Mouse (Mus musculus): Measurements from ENCODE around the gene Trim8.

Trim8 gene

DNA sequence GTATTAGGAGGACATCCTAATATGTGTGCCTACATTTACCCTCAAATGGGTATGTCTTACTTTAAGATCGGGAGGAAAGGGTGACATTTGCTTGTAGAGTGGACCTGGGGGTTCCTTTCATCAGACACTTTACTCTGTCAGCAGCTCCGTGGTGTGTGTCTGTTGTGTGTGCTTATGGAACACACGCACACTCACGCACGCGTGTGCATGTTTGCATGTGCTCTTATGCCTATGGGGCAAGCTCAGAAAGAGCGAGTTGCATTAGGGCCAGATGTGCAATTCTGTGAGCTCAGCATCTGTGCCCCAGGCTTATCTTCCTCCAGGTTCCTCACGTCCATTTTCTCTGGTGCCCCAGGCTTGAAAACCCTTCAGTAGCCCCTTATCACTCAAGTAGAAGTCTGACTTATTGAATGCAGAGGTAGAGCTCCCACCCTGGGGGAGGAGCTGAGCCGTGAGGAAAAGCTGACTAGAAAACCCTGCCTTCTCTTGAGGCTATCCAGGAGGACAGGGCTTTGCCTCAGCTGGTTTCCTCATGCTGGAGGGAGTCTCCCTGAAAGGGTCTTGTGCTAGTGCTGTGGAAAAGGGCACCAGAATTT is 3.4 kb downstream of the Trim8 start:
- DNase-seq (ENCODE audit: extremely low spot score, low spot score): no peak

DNA sequence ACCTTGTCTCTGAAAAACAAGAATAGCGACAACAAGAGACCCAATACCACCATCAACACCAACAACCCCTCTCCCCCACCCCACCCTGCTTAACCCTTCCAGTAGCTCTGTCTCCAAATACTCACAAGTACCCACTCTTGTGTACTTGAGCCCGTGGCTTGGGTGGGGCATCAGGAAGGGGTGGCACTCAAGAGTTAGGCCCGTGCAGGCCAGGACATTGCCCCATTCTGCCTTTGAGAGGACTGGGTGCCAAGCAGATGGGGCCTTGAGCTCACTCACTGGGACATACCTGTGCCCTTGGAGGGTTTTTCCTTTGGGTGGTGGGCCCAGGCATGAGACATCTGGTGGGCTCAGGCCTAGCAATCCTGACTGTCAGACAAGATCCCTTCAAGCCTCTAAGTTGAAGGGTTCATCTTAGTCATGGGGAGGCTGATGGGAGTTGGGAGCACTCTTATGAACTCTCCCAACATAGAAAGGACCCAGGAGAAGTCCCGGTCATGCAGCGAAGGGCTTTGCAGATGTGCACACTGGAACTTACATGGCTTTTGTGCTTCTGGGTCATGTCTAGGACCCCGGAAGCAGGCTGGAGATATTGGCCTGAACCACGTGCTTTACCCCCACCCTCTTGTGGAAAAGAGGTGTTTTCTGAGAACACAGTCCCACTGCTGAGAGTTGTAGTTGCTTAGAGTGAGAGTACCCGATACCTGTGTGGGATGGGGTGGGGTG is 4.3 kb downstream of the Trim8 start:
- no peak for DNase-seq (ENCODE audit: extremely low spot score, low spot score)

DNA sequence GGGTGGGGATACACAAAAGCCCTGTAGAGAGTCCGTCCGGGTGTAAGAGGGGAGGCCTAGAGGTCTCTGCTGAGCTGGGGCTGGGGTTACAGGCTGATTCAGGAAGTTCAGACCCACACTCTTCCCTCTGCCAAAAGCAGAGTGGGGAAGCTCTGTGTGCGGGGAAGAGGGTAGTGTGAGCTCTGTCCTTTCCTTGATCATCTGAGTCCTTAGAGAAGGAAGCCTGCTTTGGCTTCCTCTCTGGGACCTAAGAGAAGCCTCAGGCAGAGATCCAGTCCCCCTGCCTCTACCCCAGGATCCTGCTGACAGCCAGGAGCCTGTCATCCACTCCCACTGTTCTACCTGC is 4.8 kb downstream of the Trim8 start:
- DNase-seq (ENCODE audit: extremely low spot score, low spot score): no peak

DNA sequence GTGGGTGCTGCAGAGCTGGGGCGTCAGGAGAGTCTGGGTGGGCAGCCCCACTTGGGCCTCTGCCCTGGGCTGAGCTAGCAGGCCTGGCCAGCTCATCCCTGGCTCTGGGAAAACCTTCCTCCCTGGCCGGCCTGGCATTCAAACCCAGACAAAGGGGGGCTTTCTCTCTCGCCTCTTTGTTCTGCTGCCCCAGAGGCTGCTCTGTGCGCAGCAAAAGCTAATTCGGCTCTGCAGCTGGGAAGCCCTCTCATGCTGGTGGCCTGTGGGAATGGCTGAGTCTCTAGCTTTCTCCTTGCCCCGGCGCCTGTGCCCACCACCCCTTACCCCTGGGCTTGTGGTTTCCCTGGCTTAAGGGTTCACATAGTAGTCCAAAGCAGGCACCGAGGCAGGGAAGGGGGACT is 5.7 kb downstream of the Trim8 start:
- peak; percentile 44 for DNase-seq (ENCODE audit: extremely low spot score, low spot score)

DNA sequence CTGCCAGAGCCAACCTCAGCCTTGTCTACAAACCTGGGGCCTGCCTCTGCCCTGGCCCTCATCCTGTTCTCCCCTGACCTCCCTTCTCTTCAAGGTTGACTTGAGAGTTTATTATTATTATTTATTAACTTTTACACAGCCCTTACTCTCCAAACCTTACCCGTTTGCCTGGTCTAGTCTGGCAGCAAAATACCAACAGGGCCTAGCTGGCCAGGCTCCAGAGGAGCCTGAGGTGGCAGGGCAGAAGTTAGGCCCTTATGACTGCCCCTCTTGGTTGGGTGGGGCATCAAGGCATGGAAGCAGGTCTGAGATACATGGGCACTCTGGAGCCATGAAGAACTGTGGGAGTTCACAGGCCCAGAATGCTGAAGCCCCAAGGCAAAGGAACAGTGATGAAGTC is 6.3 kb downstream of the Trim8 start:
- DNase-seq (ENCODE audit: extremely low spot score, low spot score): no peak

DNA sequence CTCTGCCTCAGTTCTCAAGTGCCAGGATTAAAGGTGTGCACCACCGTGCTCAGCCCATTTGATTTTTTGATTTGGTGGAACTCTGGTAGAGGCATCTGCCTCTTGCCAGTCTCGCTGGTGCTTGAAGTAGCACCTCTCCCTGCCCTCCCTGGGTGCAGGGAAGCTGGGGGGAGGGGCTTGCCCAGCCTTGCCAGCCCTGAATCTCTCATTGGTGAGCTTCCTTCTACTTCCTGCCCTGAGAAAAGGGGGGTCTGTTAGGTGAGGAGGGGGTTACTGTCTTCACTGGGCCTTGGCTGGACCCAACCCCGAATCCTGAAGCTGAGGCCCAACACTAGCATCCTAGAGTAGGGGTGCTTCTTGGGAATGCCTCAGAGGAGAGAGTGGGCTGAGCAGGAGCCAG is 7.2 kb downstream of the Trim8 start:
- no peak for DNase-seq (ENCODE audit: extremely low spot score, low spot score)

DNA sequence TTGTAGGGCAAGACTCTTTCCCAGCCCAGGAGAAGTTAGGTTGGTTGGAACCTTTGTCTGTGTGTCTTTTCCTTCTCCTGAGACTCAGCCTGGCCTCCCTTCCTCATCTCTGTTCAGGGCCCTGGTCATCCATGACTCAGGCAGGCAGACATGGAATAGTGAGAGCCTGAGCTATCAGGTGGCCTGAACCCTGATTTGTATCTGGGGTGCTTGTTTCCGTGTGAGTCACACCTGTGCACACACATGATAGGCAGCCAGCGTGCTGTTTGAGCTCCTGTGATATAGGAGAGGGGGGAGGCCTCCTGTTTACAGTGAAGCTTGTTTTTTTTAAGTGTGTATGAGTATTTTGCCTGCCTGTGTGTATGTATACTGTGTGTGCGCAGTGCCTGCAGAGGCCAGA is 7.7 kb downstream of the Trim8 start:
- no peak for DNase-seq (ENCODE audit: extremely low spot score, low spot score)

DNA sequence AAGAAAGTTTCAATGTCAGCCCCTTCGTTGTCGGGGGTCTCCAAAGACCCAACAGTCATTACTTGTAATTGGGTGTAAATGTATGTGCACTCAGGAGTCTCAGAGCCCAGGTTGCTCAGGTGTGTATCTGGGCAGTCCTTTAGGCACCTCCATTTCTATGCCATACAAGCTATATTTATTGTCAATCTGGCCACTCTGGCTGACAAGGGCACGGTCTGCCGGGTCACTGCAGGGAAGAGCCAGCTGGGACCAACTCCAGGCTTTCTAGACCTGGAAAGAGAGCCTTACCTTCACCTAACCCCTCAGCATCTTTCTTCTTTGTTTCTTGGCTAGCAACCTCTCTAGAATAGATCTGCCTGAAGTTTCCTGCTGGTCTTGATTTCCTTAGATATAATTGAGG is 8.2 kb downstream of the Trim8 start:
- no peak for DNase-seq (ENCODE audit: extremely low spot score, low spot score)

DNA sequence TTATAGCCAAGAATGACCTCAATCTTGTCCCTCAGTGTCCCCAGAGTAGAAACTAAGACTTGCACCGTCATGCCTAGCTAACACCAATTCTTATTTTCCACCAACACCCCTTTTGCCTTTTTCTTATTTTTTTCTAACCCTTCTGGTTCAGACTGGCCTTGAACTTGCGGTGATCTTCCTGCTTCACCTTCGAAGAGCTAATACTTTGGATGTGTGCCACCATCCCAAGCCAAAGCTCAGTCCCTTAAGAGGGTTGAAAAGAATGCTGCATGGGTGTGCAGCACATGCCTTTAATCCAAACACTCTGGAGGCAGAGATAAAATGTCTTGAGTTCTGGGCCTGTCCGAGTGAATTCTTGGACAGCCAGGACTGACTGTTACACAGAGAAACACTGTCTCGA is 8.9 kb downstream of the Trim8 start:
- no peak for DNase-seq (ENCODE audit: extremely low spot score, low spot score)

DNA sequence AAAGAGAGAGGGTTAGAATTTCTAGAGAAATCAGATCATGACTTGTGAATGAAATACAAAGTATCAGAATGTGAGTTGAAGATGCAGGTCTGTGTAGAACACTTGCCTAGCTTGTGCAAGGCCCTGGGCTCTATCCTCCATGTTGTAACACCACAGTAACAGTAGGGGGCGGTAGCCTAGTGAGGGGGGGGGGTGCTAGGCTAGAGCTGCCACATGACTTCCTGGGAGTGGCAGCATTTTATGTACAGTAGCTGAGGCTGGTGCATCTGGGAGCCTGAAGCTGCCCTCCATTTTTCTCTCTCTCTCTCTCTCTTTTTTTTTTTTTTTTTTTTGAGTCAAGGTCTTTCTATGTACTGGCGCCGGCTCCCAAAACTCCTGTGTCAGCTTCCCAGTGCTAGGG is 9.3 kb downstream of the Trim8 start:
- no peak for DNase-seq (ENCODE audit: extremely low spot score, low spot score)

DNA sequence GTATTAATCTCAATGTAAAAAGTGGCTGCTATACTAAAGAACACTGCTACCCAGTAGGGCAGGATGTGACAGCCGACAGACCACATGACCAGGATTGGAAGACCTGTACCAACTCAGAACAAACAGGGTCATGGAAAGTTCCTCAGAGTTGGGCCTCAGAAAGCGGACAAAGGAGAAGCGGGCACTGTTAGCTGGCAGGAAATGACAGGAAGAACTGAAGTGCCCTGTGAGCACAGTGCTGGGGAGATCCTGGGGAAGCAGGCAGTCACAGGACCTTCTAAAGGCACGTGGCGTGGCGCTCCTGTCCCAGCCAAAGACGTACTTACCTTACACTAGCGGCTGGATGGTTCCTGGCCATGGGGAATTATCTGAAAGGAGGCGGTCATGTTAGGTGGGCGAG is 9.8 kb downstream of the Trim8 start:
- no peak for DNase-seq (ENCODE audit: extremely low spot score, low spot score)

DNA sequence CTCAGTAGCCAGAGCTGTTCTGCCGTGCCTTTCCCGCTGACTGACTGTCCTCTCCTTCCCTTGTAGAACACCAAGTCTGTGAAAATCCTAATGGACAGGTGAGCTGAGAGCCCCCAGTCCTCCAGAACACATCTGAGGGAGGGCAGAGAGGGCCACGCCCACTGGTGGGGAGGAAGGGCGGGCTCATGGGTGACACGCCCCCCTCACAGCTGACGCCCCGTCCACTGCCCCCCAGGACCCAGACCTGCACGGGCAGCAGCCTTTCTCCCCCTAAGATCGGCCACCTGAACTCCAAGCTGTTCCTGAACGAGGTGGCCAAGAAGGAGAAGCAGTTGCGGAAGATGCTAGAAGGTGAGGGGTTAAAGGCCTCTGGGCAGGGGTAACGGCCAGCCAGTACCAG is 12.9 kb downstream of the Trim8 start:
- DNase-seq (ENCODE audit: extremely low spot score, low spot score): no peak

DNA sequence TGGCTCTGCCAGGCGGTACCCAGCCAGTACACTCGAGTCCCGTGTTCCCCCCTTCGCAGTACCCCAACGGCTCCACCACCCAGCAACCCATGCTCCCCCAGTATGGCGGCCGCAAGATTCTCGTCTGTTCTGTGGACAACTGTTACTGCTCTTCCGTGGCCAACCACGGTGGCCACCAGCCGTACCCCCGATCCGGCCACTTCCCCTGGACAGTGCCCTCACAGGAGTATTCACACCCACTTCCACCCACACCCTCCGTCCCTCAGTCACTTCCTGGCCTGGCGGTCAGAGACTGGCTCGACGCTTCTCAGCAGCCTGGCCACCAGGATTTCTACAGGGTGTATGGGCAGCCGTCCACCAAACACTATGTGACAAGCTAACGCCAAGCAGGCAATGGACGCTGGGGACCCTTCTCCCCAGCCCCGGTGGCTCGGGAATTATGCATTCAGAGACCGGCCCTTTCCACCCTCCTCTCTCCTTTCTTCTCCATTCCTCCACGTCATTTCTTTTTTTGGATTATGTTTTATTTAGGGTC is 13.9 kb downstream of the Trim8 start:
- DNase-seq (ENCODE audit: extremely low spot score, low spot score): no peak

DNA sequence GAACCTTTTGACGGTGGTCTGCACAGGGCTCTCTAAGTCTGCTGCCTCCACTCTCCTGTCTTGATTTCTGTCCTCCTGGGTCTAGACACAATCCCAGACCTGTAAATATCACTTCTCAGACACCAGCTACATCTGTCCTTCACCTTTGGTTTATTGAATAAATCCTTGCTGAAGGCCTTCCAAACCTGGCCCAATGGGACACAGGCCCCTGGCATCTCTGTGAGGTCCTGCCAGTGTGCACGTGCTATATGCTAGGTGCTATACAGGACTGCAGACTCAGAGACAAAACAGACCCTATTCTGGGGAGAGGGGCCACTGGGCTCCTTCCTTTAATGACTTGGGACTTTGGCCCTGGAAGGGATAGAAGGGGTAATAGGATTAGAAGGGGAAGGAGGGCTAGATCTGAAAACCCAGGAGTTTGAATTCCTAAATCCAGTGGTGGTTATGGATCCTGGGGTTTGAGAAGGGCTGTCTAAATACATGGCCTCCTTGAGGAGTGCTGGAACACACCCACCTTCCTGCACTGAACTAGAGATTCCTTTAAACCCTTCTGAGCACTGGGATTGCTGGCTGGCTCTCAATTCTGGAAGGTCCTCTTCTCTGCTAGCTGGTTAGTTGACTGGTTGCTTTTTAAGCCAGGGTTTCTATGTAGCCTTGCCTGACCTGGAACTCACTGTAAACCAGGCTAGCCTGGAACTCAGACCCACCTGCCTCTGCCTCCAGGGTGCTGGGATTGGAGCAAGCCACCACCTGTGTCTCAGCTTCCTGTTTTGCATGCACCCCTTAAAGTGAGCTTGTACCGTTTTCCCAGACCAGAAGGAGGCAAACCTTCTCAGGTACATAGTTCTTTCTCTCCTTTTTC is 15.4 kb downstream of the Trim8 start:
- DNase-seq (ENCODE audit: extremely low spot score, low spot score): no peak

DNA sequence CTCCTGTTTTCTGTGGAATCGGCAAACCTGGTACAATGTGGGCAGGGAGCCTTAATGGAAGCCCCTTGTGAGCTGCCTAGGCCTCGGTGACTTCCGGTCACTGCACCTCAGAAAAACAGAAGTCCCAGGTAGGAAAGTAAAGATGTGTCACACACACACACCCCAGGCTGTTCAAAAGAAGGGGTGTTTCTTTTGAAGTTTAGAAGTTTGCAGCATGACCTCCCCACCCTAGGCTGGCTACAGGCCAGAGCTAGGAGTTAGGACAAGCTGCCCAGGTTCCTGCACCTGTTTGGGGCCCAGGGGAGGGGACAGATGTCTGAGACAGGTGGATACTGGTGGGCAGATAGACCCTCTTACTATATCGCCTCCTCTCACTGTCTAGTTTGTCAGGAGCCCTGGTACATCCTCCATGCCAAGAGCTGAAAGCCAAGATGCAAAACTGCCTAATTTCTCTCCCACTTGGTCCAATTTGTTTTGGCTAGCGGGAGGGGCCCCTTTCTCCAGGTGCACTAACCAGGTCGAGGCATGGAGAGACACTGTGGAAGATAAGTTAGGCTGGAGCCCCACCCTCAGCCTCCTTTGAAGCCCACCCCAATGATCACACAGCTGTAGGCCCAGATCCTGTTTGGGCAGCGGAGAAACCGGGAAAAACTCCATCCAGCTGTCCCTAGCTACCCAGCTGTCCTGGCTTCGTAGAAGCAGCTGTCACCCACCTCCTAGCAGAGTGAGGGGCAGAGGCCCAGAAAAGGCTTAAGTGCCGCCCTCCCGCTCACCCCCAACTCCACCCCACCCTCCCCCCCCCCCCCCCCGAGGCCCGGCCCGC is 16.2 kb downstream of the Trim8 start:
- DNase-seq (ENCODE audit: extremely low spot score, low spot score): no peak

DNA sequence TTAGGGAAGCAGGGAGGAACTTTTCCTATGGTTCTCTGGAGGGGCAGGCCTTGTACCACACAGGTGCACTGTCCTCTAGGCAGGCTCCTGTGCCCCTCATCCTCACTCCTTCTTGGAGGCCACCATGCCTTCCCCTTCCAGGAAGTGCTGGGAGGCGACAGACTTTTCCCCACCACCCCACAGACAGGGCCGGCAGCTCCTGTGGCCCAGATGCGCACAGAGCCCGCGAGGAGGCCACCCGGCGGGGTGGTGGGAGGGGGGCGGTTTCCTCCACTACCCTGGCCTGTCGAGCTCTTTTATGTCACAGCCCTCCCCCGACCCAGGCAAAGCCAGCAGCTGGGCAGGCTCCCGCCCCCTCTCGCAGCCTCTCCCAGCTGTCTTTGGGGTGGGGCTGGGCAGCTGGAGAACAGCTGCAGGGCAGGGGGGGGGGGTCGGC is 16.9 kb downstream of the Trim8 start:
- peak; percentile 75 for DNase-seq (ENCODE audit: extremely low spot score, low spot score)

DNA sequence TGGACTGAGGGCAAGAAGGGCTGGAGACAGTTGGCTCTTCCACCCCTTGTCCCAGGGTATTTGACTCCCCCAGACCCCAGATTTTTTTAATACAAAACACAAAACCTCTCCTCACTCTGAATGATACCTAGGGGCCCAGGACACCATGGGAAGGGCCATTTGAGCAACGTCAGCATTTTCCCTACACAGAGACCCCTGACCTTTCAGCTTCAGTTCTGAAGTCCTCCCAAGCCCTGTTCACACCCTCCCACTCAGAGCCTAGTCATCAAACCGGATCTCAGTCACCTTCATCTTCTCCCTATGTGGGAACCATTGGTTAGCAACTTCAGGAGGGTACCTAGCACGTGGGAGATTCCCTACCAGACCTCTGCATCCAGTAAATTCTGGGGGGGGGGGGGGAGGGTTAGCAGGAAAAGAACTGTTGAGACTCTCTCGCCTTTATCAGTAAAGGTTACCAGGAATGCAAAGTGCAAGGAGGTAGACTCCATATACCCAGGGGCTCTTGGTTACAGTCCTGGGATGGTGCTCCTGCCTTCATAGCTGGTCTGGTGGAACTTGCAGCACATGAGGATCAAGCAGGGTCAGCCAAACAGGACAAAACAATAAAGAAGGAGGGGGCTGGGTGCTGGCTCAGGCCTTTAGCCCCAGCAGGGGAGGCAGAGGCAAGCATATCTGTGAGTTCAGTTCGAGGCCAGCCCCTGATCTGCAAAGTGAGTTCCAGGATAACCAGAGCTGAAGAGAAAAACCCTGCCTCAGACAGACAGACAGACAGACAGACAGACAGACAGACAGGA is 17.5 kb downstream of the Trim8 start:
- no peak for DNase-seq (ENCODE audit: extremely low spot score, low spot score)

DNA sequence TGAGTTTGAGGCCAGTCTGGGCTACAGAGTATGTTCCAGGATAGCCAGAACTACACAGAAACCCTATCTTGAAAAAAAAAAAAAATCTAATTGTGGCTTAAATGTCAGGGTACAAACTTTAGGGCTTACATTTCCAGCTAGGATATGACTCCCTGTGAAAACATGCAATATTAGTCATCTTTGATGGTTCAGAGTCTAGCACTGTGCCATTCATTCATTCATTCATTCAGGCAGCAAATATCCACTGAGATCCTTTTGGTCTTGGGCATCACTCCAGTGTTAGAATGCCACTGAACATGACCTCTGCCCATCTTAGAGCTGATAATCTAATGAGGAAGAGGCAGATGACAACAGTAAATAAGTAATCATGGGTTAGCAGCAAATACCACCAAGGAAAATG is 20.2 kb downstream of the Trim8 start:
- no peak for DNase-seq (ENCODE audit: extremely low spot score, low spot score)

DNA sequence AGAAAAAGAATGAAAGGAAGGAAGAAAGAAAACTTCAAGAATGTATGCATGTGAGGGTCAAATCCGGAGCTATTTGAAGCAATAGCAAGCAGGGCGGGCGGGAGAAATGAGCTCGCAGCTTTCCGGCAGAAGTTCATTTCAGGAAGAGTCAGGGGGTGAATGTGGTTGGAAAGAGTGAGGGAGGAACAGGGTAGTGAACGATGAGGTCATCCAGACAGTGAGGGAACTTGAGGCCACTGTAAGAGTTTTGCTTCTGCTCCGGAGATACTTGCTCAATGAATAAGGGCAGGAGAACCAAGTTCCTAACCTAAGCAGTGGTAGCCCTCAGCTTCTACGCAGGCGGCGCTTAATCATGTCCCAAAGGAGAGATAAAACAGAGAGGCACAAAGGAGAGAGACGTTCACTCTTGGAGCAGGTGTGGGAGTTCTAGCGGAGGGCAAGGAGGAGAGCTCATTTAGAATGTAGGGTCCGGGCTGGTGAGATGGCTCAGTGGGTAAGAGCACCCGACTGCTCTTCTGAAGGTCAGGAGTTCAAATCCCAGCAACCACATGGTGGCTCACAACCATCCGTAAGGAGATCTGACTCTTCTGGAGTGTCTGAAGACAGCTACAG is 21.0 kb downstream of the Trim8 start:
- DNase-seq (ENCODE audit: extremely low spot score, low spot score): no peak

DNA sequence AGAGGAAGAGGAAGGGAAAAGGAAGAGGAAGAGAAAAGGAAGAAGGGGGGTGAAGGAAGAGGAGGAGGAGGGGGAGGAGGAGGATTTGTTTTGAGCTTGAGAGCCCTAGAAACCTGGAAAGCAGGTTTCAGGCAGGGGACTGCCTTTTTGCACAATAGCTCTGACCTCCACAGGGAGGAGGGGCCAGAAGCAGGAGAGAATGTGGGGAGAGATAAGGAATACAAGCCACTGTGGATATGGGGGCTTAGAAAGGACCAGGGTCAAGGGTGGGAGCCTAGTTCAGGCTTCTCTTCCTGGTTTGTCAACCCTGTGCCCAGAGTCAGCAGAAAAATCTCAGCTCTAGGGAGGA is 21.6 kb downstream of the Trim8 start:
- no peak for DNase-seq (ENCODE audit: extremely low spot score, low spot score)
